Comparison of ENCODE assay signal across 13 mouse cellular contexts in the genomic region with DNA sequence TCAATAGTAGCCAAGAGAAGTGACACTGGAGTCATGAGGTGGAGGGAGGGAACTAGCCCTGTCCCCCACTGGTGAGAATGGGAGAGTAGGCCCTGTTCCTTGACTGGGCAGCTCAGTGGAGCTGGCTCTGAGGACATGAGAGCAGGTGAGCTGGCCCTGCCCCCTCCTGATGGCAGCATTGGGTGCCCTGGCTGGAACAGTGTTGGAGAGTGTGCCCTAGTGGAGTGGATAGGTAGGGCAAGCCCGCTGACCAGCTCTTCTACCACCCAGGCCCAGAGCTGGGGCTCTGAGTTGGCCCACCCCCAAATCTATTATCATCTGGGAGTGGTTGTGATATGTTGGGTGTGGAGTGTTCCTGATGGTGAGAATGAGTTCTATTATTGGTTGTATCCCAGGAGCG. TPM values are rescaled to one million over a fixed set of nuclear protein-coding genes. Genes with fewer than 3 reads are reported as not detected.
DNase-seq lines count a peak whose midpoint lies in the region; ATAC-seq and TF ChIP-seq lines count a peak whose summit lies in the region.
"Had no signal": no experiment of that assay in that cellular context is flagged by ENCODE, and none has a peak within 500 bp of the region (broad histone marks: within the 10 kb centered on the region; RNA-seq: fewer than 3 reads in every experiment).

No protein-coding gene starts in this region.

- H3K4me2 ChIP-seq in forebrain, embryonic 14.5 days (ENCODE audit: low read length), result no peak overlapping the region
- no peak overlapping the region for H3K4me2 ChIP-seq in midbrain, embryonic 13.5 days (replicated peaks)
- H3K4me2 ChIP-seq in midbrain, embryonic 14.5 days (ENCODE audit: low read length), result no peak overlapping the region
- H3K4me2 ChIP-seq: forebrain, embryonic 12.5 days had no signal

- peaks cover 2% of the 10 kb centered on the region; the same call in 1 of the 2 replicates for H3K36me3 ChIP-seq in forebrain, embryonic 10.5 days (replicated peaks)
- H3K36me3 ChIP-seq in forebrain, embryonic 14.5 days (ENCODE audit: control insufficient read depth, insufficient read depth, low read length), result no peaks in the 10 kb centered on the region
- no peaks in the 10 kb centered on the region for H3K36me3 ChIP-seq in kidney, adult 2 months (ENCODE audit: control insufficient read depth, insufficient read depth, low read length)
- H3K36me3 ChIP-seq in midbrain, embryonic 13.5 days, result no peaks in the 10 kb centered on the region
- H3K36me3 ChIP-seq in midbrain, embryonic 14.5 days (ENCODE audit: control insufficient read depth, insufficient read depth, low read length), result no peaks in the 10 kb centered on the region
- H3K36me3 ChIP-seq: forebrain, embryonic 12.5 days had no signal

- ATAC-seq in forebrain, embryonic 14.5 days, result no peak
- peak; percentile 65; the same call in 1 of the 2 replicates for ATAC-seq in midbrain, embryonic 13.5 days
- ATAC-seq in midbrain, embryonic 14.5 days (ENCODE audit: low FRiP score, low TSS enrichment), result no peak
- ATAC-seq in monocyte, adult 5-6 weeks (replicated peaks; ENCODE audit: insufficient number of reproducible peaks, low FRiP score, low TSS enrichment, poor library complexity, severe bottlenecking), result 0 out of 2 replicates have a peak, but pooled peaks have one; percentile 22

- H3K9me3 ChIP-seq in forebrain, embryonic 10.5 days, result no peaks in the 10 kb centered on the region
- H3K9me3 ChIP-seq in forebrain, embryonic 14.5 days (replicated peaks; ENCODE audit: control insufficient read depth, low read length), result no peaks in the 10 kb centered on the region
- H3K9me3 ChIP-seq in midbrain, embryonic 13.5 days, result no peaks in the 10 kb centered on the region
- no peaks in the 10 kb centered on the region for H3K9me3 ChIP-seq in midbrain, embryonic 14.5 days (ENCODE audit: control insufficient read depth, low read length)
- H3K9me3 ChIP-seq: forebrain, embryonic 12.5 days had no signal

- TF ChIP-seq POLR2A in kidney, adult 2 months (IDR thresholded peaks at IDR 0.05; ENCODE audit: low read depth, low read length), result no peak

- H3K27ac ChIP-seq in forebrain, embryonic 10.5 days, result peak overlapping the region; percentile 4; the same call in 1 of the 2 replicates
- no peak overlapping the region for H3K27ac ChIP-seq in forebrain, embryonic 14.5 days (ENCODE audit: low read depth, low read length)
- peak overlapping the region; percentile 79 for H3K27ac ChIP-seq in kidney, adult 2 months (ENCODE audit: insufficient read depth, low read depth, low read length)
- H3K27ac ChIP-seq in midbrain, embryonic 13.5 days, result no peak overlapping the region
- no peak overlapping the region for H3K27ac ChIP-seq in midbrain, embryonic 14.5 days (replicated peaks; ENCODE audit: low read depth, low read length)
- H3K27ac ChIP-seq: forebrain, embryonic 12.5 days had no signal

- peaks cover 27% of the 10 kb centered on the region for H3K4me1 ChIP-seq in forebrain, embryonic 10.5 days
- peaks cover 14% of the 10 kb centered on the region for H3K4me1 ChIP-seq in forebrain, embryonic 14.5 days (ENCODE audit: control insufficient read depth, insufficient read depth, low read length)
- peaks cover 21% of the 10 kb centered on the region for H3K4me1 ChIP-seq in kidney, adult 2 months (ENCODE audit: control insufficient read depth, insufficient read depth, low read length)
- peaks cover 21% of the 10 kb centered on the region for H3K4me1 ChIP-seq in midbrain, embryonic 13.5 days (replicated peaks)
- peaks cover 13% of the 10 kb centered on the region for H3K4me1 ChIP-seq in midbrain, embryonic 14.5 days (ENCODE audit: control insufficient read depth, insufficient read depth, low read length)

- WGBS in forebrain, embryonic 10.5 days, result 91% methylated on average over 2 of the region's 2 CpGs
- WGBS in forebrain, embryonic 14.5 days, result 94% methylated on average over 2 of the region's 2 CpGs
- 93% methylated on average over 2 of the region's 2 CpGs for WGBS in kidney, adult 2 months
- 96% methylated on average over 2 of the region's 2 CpGs for WGBS in midbrain, embryonic 13.5 days
- WGBS in midbrain, embryonic 14.5 days, result 98% methylated on average over 2 of the region's 2 CpGs

- H3K9ac ChIP-seq in forebrain, embryonic 14.5 days (ENCODE audit: low read length), result no peak overlapping the region
- no peak overlapping the region for H3K9ac ChIP-seq in midbrain, embryonic 13.5 days (replicated peaks)
- H3K9ac ChIP-seq in midbrain, embryonic 14.5 days (replicated peaks; ENCODE audit: low read length), result no peak overlapping the region
- H3K9ac ChIP-seq: forebrain, embryonic 12.5 days had no signal

- peak; percentile 36; the same call in 1 of the 2 replicates for TF ChIP-seq CTCF in kidney, adult 2 months (conservative IDR thresholded peaks at IDR 0.05; ENCODE audit: insufficient read depth, insufficient read length, low read depth, low read length)

- DNase-seq in forebrain, embryonic 10.5 days (ENCODE audit: extremely low spot score, low spot score), result no peak
- no peak for DNase-seq in forebrain, embryonic 14.5 days (ENCODE audit: low spot score)
- DNase-seq in kidney, adult 2 months, result no peak
- no peak for DNase-seq in kidney, postnatal 10 days
- no peak for DNase-seq in midbrain, embryonic 14.5 days
- DNase-seq in layer of hippocampus, postnatal 10 days (ENCODE audit: low spot score in 2 of 2), result no peak
- DNase-seq: adrenal gland, postnatal 25 days; cerebellum, adult 11 months; gastrocnemius, postnatal 14 days; thymus, postnatal 14 days had no signal

- no peak overlapping the region for H3K4me3 ChIP-seq in forebrain, embryonic 10.5 days
- H3K4me3 ChIP-seq in forebrain, embryonic 14.5 days (ENCODE audit: low read depth, low read length), result no peak overlapping the region
- H3K4me3 ChIP-seq in kidney, adult 2 months (ENCODE audit: insufficient read depth, low read depth, low read length), result no peak overlapping the region
- no peak overlapping the region for H3K4me3 ChIP-seq in midbrain, embryonic 13.5 days (replicated peaks)
- H3K4me3 ChIP-seq in midbrain, embryonic 14.5 days (replicated peaks; ENCODE audit: low read depth, low read length), result no peak overlapping the region
- H3K4me3 ChIP-seq: forebrain, embryonic 12.5 days had no signal

- no peaks in the 10 kb centered on the region for H3K27me3 ChIP-seq in forebrain, embryonic 10.5 days (ENCODE audit: poor library complexity, severe bottlenecking)
- no peaks in the 10 kb centered on the region for H3K27me3 ChIP-seq in forebrain, embryonic 14.5 days (replicated peaks; ENCODE audit: control insufficient read depth, insufficient read depth, low read length)
- no peaks in the 10 kb centered on the region for H3K27me3 ChIP-seq in kidney, adult 2 months (replicated peaks; ENCODE audit: control insufficient read depth, insufficient read depth, low read length)
- H3K27me3 ChIP-seq in midbrain, embryonic 13.5 days, result no peaks in the 10 kb centered on the region
- H3K27me3 ChIP-seq in midbrain, embryonic 14.5 days (ENCODE audit: control insufficient read depth, insufficient read depth, low read length), result no peaks in the 10 kb centered on the region
- H3K27me3 ChIP-seq: forebrain, embryonic 12.5 days had no signal

RNA-seq across cellular contexts. Expression of a gene that starts 47.7 kb away (rescaled TPM):
- 15.5 TPM in 2 replicates for polyA plus RNA-seq in forebrain, embryonic 10.5 days (2016; fragmentation: Nextera tagmentation; extraction: Ambion mirVana)
- 9.2 and 10.0 TPM in 2 replicates for polyA plus RNA-seq in forebrain, embryonic 14.5 days (2014; fragmentation: Nextera tagmentation; extraction: Ambion mirVana)
- polyA plus RNA-seq in kidney, adult 2 months (2012; rRNA removed), result 7.7 and 8.3 TPM in 2 replicates
- 8.4 and 9.1 TPM in 2 replicates for polyA plus RNA-seq in midbrain, embryonic 13.5 days (2015; fragmentation: Nextera tagmentation; extraction: Ambion mirVana)
- polyA plus RNA-seq in midbrain, embryonic 14.5 days (2014; fragmentation: Nextera tagmentation; extraction: Ambion mirVana), result 9.1 and 13.0 TPM in 2 replicates
- 29.0 to 31.6 TPM (median 29.2 TPM) in 3 replicates for total RNA-seq in monocyte, adult 5-6 weeks (2017)
- total RNA-seq in layer of hippocampus, postnatal 10 days (2021), result 10 to 100 TPM; 14.2 to 14.5 TPM

Comparison
In these comparisons a context has a peak if more than half of its experiments do, and no peak if none do; other contexts are left out.
1. H3K27ac ChIP-seq: peak in forebrain, embryonic 10.5 days (single experiment) and kidney, adult 2 months (single experiment); none in forebrain, embryonic 14.5 days (single experiment), midbrain, embryonic 13.5 days (single experiment) and midbrain, embryonic 14.5 days (single experiment).
2. ATAC-seq: peak in midbrain, embryonic 13.5 days (single experiment) and monocyte, adult 5-6 weeks (single experiment); none in forebrain, embryonic 14.5 days (single experiment) and midbrain, embryonic 14.5 days (single experiment).